Mouse (Mus musculus): Measurements from ENCODE around the gene Sucnr1.
A peak's percentile ranks its signal among the peaks of the same experiment; 100 is the strongest.

Gene Sucnr1

GRCm38 (mm10) chr3:60081648-60082047, at the start of gene Sucnr1:
Sucnr1 (plus strand) TSS chr3:60081869.
- no peak for DNase-seq (ENCODE audit: low read depth, low spot score)

GRCm38 (mm10) chr3:60046221-60046913, 35.3 kb upstream of the Sucnr1 start:
- DNase-seq (ENCODE audit: low read depth, low spot score) = no peak

- DNase-seq (ENCODE audit: low read depth, low spot score) = no peak
Measured at GRCm38 (mm10) chr3:60053231-60053927, 28.3 kb upstream of the Sucnr1 start.

DNA sequence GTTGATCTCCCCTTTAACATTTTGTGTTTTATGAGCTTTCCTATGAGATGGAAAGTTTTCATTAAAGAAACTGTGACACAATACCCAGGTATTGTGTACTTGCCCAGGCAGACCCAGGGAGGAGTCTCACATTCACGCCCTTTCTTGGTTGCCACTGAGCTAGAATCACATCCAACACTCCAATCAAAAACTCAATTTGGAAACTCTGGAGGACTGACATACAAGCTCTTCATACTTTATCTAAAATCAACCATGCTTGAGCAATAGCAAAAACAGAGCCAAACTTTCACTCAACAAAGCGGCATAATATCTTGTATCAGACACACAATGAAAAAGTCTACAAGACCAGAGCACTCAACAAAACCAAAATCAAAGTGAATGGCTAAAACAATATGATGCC, 27.7 kb upstream of the Sucnr1 start:
- no peak for DNase-seq (ENCODE audit: low read depth, low spot score)

- DNase-seq (ENCODE audit: low read depth, low spot score) = peak; percentile 4
Measured at GRCm38 (mm10) chr3:60056451-60056850, 25.2 kb upstream of the Sucnr1 start.

- no peak for DNase-seq (ENCODE audit: low read depth, low spot score)
Measured at GRCm38 (mm10) chr3:60057070-60057808, 24.4 kb upstream of the Sucnr1 start.

DNA sequence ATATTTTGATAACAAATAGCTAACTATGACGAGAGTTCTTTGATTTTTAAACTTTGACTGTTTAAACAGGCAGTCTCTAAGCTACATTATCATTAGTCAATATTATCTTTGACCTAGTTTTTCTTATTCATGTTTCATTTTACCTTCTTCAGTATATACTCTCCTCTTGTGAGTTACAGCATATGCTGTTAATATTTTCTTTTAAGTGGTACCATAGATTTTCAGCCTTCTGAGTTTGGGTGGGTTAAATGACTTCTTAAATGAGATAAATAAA, 23.9 kb upstream of the Sucnr1 start:
- DNase-seq (ENCODE audit: low read depth, low spot score) = no peak

DNA sequence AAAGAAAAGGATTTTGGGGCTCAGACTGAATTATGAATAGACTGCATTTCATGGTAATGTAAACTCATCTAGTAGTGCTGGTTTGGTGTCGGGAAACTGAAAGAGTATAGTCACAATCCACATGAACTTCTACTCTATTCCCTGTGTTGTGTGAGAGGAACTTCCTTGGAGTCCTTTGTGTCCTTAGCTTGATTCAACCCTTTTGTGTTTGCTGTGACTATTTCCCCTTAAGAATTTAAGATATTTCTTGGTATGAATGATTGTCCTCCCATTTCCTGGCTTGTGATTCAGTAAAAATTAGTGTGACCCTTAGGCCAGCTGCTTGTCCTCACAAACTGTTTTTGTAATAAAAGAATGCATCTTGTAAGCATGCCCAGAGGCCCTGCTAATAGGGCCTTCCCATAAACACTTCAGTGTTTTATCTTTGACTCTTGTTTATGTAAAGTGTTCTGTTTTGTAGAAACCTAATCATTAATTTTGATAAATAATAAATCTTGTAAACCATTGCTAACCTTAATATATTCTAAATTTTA, 2.7 kb upstream of the Sucnr1 start:
- DNase-seq (ENCODE audit: low read depth, low spot score) = no peak

DNA sequence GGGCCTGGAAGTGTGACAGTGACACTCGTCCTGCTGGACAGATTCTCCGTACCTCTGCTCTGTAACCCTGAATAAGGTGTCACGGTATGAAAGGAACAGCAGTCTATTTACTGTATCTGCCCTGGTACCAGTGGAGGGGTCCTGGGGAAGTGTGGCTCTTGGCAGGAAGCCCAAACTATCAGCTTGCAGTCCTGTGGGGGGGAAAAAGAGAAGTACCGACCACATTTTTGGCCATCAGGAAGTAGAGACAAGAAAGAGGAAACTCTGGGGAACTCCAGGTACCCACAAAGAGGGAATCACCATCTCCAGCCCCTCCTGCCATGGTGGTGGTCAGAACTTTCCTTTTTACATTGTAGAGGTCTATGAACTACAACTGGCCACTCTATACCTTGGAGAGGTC, 1.1 kb upstream of the Sucnr1 start:
- DNase-seq (ENCODE audit: low read depth, low spot score) = no peak

- no peak for DNase-seq (ENCODE audit: low read depth, low spot score)
Measured at GRCm38 (mm10) chr3:60082746-60083145, 1.1 kb downstream of the Sucnr1 start.

DNA sequence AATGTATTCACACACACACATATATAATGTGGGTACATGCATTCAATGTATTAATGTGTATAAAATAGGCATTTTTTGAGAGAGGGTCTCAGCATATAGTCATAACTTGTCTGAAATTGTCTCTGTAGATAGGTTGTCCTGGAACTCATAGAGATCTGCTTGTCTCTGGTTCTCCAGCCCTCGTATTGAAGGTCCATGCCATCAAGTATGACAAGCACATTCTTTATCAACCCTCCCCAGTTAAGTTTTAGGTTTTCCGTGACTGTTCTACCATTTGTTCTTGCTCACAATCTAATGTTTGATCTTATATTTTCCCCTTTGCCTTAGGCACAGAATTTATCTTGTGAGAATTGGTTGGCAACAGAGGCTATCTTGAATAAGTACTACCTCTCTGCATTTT, 4.1 kb downstream of the Sucnr1 start:
- DNase-seq (ENCODE audit: low read depth, low spot score) = no peak

GRCm38 (mm10) chr3:60091321-60091720, 9.7 kb downstream of the Sucnr1 start:
- no peak for DNase-seq (ENCODE audit: low read depth, low spot score)

DNA sequence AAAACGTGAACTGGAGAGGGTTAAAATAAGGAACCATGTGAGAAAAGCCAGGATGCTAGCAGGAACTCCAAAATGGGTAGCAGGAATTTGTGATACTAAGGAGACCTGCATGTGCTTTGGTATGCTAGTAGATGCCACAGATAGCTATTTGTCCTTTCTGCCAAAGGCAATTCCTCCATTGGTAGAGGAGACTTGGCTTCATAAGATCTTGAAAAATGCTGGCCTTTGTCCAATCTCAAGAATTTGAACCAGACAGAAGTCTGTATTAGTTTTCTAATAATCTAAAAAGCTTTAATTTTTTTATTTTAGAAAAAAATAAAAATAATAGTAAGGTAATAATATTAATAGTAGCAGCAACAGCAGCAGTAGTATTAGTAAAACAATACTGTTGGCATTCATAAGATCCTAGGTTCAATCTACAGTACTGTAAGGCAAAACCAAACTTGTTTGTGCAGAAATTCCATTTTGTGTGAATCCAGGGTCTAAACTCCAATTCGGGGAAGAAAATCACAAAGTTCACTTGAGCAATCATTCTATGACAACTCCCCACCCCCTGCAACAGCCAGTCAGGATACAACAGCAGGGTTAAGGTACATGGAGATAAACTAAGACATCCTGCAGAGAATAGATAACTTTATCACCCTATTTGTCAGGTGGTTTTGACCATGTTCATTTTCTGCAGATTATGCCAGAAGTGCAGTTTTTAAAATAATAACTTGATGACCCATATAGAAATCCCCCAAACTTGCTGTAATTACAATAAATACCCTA, 12.9 kb downstream of the Sucnr1 start:
- no peak for DNase-seq (ENCODE audit: low read depth, low spot score)

GRCm38 (mm10) chr3:60096941-60097340, 15.3 kb downstream of the Sucnr1 start:
- DNase-seq (ENCODE audit: low read depth, low spot score) = no peak

DNA sequence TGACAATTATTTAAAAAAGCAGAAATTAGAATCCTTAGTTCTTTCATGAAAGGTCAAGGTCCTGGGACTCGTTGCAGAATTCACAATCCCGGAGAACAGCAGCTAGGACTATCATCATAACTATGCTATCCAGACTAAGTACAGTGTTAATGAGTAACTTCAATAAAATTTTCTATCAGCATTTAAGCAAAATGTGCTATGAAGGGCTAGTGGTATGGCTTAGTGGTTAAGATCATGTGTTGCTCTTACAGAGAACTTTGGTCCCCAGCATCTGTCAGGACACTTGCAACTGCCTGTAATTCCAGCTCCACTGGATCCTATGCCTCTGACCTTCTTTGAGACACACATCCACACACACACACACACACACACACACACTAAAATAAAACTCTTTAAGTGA, 15.8 kb downstream of the Sucnr1 start:
- DNase-seq (ENCODE audit: low read depth, low spot score) = no peak

- no peak for DNase-seq (ENCODE audit: low read depth, low spot score)
Measured at GRCm38 (mm10) chr3:60098521-60098920, 16.9 kb downstream of the Sucnr1 start.

DNA sequence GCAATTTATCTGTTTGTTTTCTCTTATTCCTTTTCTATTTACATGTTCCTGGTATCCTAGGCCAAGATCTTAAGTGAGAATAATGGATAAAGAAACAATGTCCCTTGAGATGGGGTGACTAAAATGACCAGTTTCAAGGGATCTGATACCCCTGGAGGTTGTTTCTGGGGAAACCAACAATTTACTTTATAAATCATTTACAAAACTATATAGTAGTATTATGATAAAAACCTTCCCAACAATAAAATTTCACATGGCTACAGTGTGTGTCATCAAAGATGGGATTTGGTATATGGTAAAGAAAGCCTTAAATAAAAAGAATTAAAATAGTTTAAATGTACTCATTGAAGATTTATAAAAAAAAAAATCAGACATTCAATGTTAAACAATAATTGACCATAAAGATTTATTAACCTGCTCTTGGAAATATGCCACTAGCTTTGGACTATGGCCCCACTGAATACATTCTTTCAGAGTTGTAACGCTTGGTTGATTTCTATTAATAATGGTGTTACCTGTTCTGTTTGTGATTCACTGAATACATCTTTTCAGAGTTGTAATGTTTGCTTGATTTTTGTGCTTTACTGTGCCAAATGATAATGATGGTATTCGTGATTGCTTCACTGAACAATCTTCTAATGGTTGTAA, 22.9 kb downstream of the Sucnr1 start:
- no peak for DNase-seq (ENCODE audit: low read depth, low spot score)

GRCm38 (mm10) chr3:60106446-60106845, 24.8 kb downstream of the Sucnr1 start:
- peak; percentile 64 for DNase-seq (ENCODE audit: low read depth, low spot score)

- no peak for DNase-seq (ENCODE audit: low read depth, low spot score)
Measured at GRCm38 (mm10) chr3:60107736-60108135, 26.1 kb downstream of the Sucnr1 start.

DNA sequence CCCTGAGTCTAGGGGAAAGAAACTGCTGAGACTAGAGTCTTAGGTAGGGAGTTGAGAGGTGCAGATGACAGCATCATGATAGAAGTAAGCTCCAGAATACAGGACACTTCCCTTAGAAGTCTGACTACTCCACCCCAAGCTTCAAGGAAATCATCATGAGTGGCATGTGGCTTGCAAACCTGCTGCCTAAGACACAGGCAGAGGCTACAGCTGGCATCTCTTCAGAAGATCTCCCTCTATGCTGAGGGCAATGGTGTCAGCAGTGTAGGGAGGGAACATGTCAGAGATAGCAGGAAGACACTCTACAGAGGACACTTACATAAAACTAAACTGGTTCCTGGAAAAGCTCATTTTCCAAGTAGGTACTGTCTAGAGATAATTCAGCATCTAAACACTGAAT, 27.1 kb downstream of the Sucnr1 start:
- no peak for DNase-seq (ENCODE audit: low read depth, low spot score)

GRCm38 (mm10) chr3:60111135-60111710, 29.6 kb downstream of the Sucnr1 start:
- DNase-seq (ENCODE audit: low read depth, low spot score) = no peak
